Mouse (Mus musculus): ENCODE data around the gene Dpp8. TPM values are rescaled to one million over a fixed set of nuclear protein-coding genes. Genes with fewer than 3 reads are reported as not detected.
"Not testable (repeated sequence)": the region's sequence is repeated elsewhere in the genome, so short reads cannot be mapped to it uniquely, and the experiment has no call there.

Gene Dpp8
- total RNA-seq, 2 experiments from 2014 or later: 65.2 to 71.0 TPM

DNA sequence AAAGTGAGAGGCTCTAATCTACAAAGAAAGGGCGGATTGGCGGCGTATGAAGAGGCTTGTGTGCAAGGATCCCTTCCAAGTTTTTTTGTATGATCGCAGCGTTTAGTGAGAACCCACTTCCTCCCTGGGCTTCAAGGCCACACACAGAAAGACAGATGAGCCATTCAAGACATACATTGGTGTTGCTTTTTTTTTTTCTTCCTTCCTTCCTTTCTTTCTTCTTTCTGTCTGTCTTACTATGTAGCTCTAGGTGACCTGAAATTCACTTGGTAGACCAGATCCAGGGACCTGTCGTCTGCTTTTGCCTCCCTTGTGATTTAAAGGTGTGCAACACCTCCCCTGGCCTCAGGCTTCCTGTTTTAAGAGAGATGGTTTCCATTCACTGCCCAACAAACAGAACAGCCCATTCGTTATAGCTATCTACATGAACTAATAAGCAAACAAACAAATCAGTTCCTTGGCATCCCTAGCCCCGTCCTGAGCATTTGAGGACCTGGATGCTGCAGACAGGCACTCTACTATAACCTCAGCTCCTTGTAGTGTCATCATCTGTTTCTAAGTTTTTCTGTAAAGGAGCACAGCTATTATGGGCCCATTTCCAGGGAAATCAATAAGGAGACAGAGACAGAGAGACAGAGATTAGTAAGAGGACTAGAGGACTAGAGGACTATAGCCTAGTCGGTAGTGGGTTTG lies 10.2 kb upstream of the Dpp8 start:
- DNase-seq: no peak

DNA sequence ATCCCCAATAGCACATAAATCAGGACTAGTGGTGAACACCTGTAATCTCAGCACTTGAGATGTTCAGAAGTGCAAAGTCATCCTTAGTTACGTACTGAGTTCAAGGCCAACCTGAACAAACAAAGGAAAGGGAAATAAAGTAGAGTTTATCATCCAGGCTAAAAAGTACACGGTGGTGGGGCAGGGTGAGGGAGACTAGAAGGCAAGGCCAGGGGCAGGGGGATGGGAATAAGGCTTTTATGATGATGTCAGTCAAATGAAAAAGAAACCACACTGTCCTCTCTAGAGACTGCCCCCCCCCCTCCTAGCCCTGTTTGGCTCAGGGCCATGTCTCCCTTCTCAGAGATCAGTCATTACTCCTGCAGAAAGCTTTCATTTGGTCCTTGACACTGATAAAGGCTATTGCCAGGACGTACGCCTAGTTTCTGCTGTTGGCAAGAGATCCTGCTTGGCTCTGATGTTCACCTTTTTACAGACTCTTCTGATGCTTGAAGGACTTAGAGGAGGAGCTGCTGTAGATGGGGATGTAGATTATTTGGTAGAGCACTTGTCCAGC lies 9.6 kb upstream of the Dpp8 start:
- no peak for DNase-seq

DNA sequence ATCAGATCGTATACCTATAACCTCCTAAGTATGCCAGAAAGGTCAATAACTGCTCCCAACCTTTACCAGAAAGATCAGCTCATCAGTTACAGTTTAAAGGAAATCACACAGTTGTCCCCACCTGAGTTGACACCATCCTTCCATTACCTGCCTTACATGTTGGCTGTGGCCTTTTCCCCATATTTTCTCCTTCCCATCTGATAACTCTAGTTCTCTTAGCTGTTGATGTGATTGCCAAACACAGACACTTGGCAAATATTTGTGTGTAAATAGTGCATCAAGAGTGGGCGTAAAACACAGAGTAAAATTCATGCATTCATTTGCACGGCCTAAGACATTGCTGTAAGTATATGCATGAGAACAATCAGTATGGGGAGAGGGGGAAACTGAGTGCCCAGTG lies 8.8 kb upstream of the Dpp8 start:
- no peak for DNase-seq

DNA sequence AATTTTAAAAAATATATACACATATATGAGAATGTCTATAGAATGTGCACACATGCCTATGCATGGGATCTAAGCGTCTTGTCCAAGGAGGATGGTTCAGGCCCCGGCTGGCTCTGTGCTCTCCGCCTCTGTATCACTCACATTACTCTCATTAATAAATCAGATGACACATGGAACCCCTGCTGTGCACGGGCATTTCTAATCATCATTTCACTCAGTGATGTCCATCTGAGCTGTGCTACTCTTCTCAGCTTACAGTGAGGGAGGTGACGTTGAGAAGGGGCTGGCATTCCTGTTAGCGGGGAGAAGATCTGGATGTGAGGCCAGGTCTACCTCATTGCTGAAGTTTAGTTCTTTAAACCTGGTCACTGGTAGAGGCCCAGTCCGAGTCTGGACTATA lies 5.0 kb upstream of the Dpp8 start:
- DNase-seq: no peak

DNA sequence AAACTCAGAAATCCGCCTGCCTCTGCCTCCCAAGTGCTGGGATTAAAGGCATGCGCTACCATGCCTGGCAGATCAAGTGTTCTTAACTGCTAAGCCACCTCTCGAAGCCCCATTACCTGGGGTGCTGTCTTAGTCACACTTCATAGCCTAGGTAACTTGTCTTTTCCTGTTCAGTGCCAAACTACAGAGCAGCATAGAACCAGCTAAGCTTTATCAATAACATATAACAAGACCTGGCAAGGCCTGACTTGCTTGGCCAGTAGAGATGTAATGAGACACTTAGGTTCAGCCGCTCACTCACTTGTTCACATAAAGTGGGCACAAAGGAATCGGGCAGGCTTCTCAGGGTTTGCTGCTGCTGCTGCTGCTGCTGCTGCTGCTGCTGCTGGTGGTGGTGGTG lies 3.9 kb upstream of the Dpp8 start:
- DNase-seq: no peak

DNA sequence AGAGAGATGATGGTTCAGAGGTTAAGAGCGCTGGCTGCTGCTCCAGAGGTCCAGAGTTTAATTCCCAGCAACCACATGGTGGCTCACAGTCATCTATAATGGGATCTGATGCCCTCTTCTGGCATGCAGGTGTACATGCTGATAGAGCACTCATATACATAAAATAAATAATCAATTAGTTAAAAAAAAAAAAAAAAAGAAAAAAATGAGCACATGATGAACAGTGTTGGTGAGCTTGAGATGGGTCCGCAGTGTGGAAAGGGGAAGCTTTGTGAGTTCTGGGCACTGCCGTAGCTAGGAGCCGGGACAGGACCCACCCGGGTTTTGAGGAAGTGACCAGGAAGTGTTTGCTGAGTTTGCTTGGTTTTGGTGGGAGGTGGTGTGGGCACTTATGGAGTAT lies 859 bp upstream of the Dpp8 start:
- DNase-seq: not testable (repeated sequence)

DNA sequence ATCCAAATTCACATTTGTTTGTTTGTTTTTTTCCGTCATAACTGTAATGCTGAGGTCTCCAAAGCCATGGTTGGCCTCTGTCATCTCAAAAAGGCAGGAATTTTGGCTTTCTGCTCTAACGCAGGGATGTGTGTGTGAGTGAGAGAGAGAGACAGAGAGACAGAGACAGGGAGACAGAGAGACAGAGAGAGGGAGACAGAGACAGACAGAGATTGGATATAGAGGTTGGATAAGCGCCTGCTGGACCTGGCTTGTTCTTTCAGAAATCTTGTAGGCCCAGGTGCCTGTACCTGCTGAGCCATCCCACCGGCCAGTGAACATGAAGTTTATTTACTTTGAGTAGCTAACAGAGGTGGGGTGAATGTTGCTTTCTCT lies 333 bp upstream of the Dpp8 start:
- DNase-seq: no peak

DNA sequence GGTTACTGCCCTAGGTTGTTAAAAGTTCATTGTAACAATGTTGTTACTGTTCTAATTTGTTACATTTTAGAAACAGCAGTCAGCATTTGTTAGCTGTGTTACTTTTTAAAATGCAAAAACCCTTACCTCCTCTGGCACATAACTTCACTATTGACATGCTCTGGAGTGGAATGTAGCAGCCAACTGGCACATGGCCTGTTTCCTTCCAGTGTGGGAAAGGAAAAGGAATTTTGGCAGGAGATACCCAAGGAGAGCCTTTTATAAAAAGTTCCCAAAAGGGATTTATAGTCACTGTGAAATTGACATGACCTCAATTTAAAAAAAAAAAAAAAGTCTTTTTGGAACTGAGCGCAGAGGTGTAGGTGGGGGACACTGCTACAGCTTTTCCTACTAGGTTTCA lies 4.2 kb downstream of the Dpp8 start:
- peak; percentile 72 for DNase-seq

DNA sequence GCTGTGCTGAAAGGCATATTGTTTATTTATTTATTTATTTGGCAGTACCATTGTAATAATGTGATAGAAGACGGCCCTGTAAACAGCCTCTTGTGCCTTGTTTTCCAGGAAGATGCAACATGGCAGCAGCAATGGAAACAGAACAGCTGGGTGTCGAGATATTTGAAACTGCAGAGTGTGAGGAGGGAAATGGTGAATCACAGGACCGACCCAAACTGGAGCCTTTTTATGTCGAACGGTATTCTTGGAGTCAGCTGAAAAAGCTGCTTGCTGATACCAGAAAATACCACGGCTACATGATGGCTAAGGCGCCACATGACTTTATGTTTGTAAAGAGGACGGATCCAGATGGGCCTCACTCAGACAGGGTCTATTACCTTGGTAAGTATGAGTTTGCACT lies 4.6 kb downstream of the Dpp8 start:
- no peak for DNase-seq

DNA sequence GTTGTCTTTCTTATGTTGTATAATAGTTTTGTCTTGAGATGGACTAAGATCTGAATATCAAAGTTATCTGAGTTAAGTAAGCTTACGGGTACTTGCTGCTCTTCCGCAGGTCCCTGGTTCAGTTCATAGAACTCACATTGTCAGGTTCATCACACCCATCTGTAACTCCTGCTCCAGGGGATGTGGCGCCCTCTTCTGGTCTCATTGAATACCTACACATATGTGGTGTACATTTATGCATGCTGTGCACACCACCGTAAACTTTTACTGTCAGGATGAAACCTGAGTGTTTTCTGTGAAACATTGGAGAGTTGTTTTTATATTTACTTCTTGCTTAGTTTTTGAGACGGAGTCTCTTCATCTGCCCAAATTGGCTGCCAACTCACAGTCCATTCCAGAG lies 9.2 kb downstream of the Dpp8 start:
- DNase-seq: no peak

DNA sequence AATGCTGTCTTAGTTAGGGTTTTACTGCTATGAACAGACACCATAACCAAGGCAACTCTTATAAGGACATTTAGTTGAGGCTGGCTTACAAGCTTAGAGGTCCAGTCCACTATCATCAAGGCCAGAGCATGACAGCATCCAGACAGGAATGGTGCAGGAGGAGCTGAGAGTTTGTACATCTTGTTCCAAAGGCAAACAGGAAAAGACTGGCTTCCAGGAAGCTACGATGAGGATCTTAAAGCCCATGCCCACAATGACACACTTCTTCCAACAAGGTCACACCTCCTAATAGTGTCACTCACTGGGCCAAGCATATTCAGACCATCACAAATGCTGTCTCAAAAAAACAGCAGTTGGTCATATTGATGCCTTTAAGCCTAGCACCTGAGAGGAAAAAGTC lies 14.8 kb downstream of the Dpp8 start:
- DNase-seq: no peak

DNA sequence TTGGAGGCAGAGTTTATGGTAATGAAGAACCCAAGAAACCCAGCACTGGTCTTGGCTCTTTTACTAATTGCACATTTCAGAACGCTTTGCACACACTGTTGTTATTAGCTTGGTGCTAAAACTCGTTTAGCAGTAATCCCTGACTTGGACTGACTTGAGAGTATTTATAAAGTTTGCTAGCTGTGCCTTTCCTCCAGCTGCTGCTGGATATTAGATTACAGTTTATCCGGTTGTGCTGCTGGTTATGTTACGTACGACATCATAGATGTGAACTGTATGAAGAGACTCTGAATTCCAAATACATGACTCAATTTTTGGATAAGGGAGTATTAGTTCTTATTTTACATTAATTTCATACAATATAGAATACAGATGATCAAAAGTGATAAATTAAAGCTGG lies 17.2 kb downstream of the Dpp8 start:
- DNase-seq: no peak

DNA sequence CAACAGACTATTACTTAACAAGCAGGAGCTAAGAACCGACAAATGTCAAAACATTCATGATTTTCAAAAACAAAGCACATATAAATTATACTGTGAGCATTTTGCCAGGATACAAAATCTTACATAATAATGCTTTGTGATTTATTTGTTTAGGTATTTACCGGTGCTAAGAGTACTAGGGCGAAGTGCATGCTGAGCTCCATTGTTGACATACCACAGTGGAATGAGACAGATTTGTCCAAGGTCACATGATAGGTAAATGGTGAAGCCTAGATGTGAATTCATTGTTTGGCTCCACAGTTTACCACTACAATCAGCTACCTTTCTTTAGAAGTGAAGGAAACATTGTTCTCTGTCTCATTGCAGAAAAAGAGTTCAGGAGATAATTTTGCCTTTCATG lies 18.8 kb downstream of the Dpp8 start:
- no peak for DNase-seq

DNA sequence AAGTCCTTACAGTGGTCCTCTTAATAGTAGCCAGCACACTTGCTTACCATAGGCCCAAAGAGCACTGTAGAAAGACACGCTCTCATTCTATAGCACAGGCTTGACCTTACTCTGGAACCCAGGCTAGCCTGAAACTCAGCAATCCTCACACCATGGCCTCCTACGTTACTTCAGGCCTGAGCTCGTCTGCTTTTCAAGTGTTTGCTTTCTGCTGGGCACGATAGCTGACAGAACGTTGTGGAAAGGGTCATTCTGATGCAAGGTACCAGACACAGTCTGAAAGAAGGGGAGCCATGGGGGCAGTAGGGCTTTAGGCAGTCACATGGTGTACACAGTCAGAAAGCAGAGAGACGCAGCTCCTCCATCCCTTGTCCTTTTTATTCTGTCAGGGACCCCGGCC lies 32.0 kb downstream of the Dpp8 start:
- DNase-seq: no peak

DNA sequence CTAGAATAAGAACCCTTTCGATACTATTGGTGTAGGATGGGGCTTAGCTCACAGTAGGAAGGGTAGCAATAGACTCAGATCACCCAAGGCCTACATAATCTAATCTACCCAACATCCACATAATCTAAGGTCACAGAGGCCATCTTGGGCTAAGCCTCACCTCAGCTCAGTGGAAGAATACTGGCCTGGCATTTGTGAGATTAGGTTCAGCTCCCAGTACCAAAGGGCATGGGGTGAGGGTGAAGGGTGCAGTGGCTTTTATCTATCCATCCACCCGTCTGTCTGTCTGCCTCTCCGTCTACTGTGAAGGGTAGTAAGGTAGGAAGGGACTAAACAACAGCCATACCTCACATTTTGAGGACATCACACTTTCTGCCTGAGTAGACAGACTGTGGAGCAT lies 38.4 kb downstream of the Dpp8 start:
- no peak for DNase-seq

DNA sequence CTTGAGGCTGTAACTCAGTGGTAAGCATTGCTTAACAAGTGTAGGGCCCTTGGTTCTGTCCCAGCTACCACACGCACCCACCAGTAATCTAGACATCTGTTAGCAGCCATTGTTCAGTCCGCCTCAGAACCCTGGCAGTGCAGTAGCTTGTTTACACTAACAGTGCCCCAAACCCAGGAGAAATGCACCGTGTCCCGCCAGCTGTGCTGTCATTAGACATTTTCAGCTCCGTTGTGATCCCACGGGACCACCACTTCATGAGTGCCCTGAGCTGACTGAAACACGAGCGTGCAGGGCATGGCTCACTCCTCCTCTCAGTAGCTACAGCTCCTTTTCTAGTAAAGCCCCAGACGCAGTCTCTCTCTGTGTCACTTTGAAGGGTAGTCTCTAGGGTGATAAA lies 41.3 kb downstream of the Dpp8 start:
- no peak for DNase-seq

DNA sequence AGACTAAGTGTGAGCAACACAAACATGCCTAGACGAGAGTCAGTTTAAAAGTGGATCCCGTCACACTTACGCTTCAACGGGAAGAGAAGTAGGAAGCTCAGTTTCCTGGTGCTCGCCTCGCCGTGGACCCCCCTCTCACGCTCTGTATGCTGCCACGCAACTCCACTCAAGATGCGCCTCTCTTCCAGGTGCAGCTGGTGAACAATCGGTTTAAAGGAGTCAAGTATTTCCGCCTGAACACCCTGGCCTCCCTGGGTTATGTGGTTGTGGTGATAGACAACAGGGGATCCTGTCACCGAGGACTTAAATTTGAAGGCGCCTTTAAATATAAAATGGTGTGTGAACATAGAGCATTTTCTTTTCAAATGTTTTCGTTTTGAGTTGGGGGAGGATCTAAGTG lies 42.0 kb downstream of the Dpp8 start:
- no peak for DNase-seq

DNA sequence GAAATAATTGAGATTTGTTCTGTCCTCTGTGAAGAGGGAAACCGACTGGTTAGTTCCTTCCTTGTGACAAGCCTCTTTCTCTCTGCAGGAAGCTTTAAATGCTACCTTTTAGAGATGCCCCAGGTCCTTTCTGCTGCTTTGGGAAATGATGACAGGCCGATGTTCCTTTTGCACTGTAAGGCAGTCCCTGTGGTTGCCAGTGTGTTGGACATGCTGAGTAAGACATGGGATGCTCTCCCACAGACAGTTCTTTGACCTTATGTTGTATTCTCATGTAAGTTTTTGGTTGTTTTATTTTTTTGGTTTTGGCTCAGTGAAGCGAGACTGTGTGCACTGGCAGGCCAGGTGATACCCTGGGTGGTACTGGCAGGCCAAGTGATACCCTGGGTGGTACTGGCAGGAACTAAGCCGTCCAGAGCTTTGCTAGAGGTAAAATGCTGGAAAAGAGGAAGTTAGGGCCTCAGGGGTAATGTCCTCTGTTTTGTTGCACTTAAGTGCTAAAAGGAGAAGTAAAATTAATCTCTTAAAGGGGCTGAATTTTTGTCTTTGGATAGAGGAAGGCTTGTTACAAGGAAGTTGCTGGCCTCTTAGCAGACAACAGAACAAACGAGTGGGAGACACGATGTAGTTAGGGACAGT lies 42.8 kb downstream of the Dpp8 start:
- no peak for DNase-seq

DNA sequence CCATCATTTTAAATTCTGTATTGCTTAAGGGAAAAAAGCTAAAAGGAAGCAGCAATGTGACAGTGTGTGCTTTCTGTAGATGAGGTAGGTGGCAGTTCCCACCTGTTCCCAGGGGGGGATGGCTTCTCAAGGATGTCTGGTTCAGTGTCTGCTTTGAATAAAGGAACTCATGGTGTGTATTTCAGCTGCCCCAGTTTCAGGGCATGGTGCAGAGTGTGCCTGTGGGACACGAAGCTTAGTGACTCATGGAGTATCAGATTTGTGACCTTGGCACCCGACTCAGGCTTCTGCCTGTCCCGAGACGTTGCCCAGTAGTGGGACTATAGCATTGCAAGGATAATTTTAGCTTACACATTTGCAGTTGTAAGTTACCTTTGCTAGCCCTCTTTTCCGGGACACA lies 45.3 kb downstream of the Dpp8 start:
- DNase-seq: no peak

DNA sequence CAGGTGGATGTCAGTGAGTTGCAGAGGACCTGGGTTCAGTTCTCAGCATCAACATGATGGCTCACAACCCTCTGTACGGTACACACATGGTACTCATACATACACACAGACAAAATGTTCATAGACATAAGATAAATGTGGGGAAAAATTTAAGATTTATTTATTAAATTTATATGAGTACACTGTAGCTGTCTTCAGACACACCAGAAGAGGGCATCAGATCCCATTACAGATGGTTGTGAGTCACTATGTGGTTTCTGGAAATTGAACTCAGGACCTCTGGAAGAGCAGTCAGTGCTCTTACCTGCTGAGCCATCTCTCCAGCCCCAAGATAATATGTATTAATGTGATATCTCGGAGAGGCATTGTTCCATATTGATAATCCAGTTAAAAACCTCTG lies 47.9 kb downstream of the Dpp8 start:
- DNase-seq: not testable (repeated sequence)

DNA sequence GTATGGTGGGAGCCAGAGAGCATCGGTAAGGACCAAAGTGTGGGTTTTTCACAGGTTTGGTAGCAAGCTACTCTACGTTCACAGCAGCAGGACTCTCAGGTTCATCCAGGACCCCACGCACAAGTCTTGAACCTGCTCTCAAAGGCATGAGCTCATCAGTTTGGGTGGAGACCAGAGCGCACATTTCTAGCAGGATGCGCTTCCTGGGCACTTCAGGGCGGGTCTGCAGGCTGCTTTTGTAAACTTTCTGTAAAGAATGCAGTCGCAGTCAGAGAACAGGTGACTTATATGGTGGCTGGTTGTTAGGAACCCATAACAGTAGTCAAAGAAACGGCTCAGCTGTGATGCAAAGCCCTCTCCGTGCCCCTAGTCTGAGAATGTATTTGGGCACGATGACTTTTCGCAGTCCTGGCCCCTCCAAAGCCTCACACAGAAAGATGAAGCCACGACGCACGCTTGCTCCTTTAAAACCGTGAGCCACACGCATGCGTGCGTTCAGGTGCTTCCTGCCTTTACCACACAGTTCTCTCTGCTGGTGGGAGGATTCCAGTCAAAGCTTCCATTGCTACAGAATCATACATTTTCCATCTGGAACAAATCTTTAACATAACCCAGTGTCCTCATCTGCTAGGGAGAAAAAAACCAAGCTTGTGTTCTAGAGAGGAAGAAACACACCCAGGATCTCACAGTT lies 51.0 kb downstream of the Dpp8 start:
- no peak for DNase-seq

DNA sequence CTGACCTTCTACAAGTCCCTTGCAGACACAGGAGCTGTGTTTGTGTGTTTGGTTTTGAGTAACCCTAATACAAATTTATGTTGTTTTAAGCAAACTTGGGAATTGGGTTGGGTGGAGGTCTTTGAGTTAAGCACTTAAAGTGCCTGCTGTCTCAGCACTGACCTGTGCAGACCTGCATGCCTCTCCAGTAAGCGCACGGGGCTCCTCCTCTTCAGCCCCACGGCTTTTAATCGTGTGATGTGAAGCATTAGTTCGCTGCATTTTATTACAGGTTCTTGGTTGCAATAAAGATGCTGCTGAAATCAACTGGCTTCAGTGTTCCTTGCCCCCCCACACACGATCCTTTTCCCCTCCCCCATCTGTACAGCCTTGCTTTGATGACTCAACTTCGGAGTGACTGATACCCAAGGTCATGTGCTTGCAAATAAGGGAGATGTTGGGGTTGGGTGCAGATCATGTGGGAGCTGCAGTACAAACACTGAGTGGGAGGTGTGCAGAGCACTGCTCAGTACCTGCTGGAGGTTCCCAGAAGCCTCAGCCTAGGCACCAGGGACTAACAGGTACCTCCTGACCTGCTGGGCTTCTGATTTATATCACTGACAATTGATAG lies 52.1 kb downstream of the Dpp8 start:
- no peak for DNase-seq

DNA sequence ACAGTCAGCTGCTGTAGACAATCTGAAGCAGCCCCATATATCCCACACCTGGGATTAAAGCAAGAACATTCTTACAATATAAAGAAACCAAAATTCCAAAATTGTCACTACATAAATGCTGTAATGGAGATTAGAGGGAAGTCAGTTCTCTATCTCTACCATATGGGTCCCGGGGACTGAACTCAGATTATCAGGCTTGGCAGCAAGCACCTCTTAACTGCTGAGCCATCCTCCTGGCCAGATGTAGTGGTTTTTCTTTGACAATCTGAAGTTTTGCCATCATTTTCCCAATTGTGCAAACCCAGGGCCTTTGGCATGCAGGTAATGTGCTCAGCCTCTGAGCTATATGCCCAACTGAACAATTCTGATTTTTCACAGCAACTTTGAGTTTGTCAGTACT lies 53.1 kb downstream of the Dpp8 start:
- no peak for DNase-seq

DNA sequence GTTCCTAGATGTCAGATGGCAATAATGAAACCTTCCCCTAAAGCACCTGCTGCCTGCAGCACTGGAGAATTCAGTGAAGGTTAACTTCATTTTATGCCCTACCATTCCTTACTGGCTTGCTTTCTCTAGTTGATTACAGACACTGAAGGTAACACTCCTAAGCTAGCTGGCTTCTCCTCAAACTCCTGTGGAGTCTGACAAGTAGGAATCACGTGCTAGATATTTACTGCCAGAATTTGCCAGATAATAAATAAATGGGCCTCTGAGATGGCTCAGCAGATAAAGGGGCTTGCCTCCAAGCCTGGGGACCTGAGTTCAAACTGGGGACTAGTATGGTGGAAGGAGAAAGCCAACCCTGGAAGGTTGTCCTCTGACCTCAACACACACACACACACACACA lies 54.6 kb downstream of the Dpp8 start:
- no peak for DNase-seq

Data from heart, postnatal 4 days (tissue).